Mouse (Mus musculus) cerebellum, adult 2 months (tissue): Measurements from ENCODE around the gene 4930432K21Rik. TPM values are rescaled to one million over a fixed set of nuclear protein-coding genes. Genes with fewer than 3 reads are reported as not detected.

Experiments
- DNase-seq, 2 experiments: peaks; one replicate each; pipeline ENCODE4 v3.0.0; 2021
- H3K27ac ChIP-seq: fragments of 200-500 bp; 2 replicates; pipeline ENCODE4 v1.5.1; 2012; ENCODE audit warnings: low read length, control low read depth, inconsistent platforms; ENCODE audit not compliant: insufficient read depth
- H3K27me3 ChIP-seq: fragments of 200-500 bp; 2 replicates; pipeline ENCODE4 v1.6.1; 2012; ENCODE audit warnings: inconsistent platforms, mild to moderate bottlenecking, low read length, moderate library complexity; ENCODE audit not compliant: control insufficient read depth, insufficient read depth
- H3K4me1 ChIP-seq: fragments of 200-500 bp; 2 replicates; pipeline ENCODE4 v1.6.1; 2011; ENCODE audit warnings: low read length; ENCODE audit not compliant: control insufficient read depth, insufficient read depth
- H3K4me3 ChIP-seq: fragments of 200-500 bp; replicated peaks from 2 replicates; pipeline ENCODE3; 2011; ENCODE audit warnings: mild to moderate bottlenecking, low read depth, low read length, control low read depth; ENCODE audit not compliant: insufficient read depth
- CTCF ChIP-seq: fragments of 200-500 bp; IDR thresholded peaks from 2 replicates; pipeline ENCODE4 v1.5.1; 2011; ENCODE audit warnings: low read depth, mild to moderate bottlenecking, control low read depth, low read length, moderate library complexity, borderline replicate concordance; ENCODE audit not compliant: insufficient read depth
- POLR2A ChIP-seq: fragments of 200-500 bp; IDR thresholded peaks from 2 replicates; pipeline ENCODE4 v1.6.1; 2011; ENCODE audit warnings: low read length, control low read depth, borderline replicate concordance; ENCODE audit not compliant: insufficient read depth
- WGBS: fragments of 180-500 bp; shearing (Covaris S2); methylation state at CpG from one replicate; pipeline ENCODE4 v1.1.7; 2018; 5-methylcytosine and 5-hydroxymethylcytosine counted together
- polyA plus RNA-seq: library from polyadenylated mRNA; depleted of rRNA; stranded (reverse); fragments of >200 nt; gene quantifications from 2 replicates; pipeline ENCODE4 v1.2.3, GENCODE M21; 2012

Gene 4930432K21Rik
- polyA plus RNA-seq, 1 experiment: 2.7 TPM

- H3K27me3 ChIP-seq: no peaks in the 10 kb centered on the region
- no peak for DNase-seq
- WGBS: 95% methylated on average over 6 of the region's 6 CpGs
- TF ChIP-seq CTCF: no peak
- TF ChIP-seq POLR2A: no peak
- H3K27ac ChIP-seq: no peak overlapping the region
- peaks cover 18% of the 10 kb centered on the region for H3K4me1 ChIP-seq
- H3K4me3 ChIP-seq: no peak overlapping the region
These were observed 41.4 kb upstream of the 4930432K21Rik start for GRCm38 (mm10) chr8:84106216-84107040.

GRCm38 (mm10) chr8:84115646-84116045 lies 32.2 kb upstream of the 4930432K21Rik start:
- DNase-seq: no peak
- WGBS: 71% methylated on average over 6 of the region's 6 CpGs
- Histone ChIP-seq H3K27ac (no peak overlapping the region), H3K4me1 (no peaks in the 10 kb centered on the region), H3K4me3 (no peak overlapping the region), H3K27me3 (no peaks in the 10 kb centered on the region)
- no peak for TF ChIP-seq POLR2A
- no peak for TF ChIP-seq CTCF

- WGBS: 88% methylated on average over 3 of the region's 3 CpGs
- no peak overlapping the region for H3K4me3 ChIP-seq
- H3K27me3 ChIP-seq: no peaks in the 10 kb centered on the region
- no peaks in the 10 kb centered on the region for H3K4me1 ChIP-seq
- no peak for TF ChIP-seq CTCF
- no peak for TF ChIP-seq POLR2A
- DNase-seq: no peak
- no peak overlapping the region for H3K27ac ChIP-seq
These were observed 25.7 kb upstream of the 4930432K21Rik start for GRCm38 (mm10) chr8:84122151-84122550.

- no peak for DNase-seq
- Histone ChIP-seq H3K27me3 (no peaks in the 10 kb centered on the region), H3K4me1 (peaks cover 4% of the 10 kb centered on the region; the same call in 1 of the 2 replicates), H3K27ac (no peak within 1 kb of the TSS), H3K4me3 (no peak within 1 kb of the TSS)
- TF ChIP-seq CTCF (no peak), POLR2A (no peak)
- 67% methylated on average over 9 of the region's 9 CpGs for WGBS
These were observed 22.2 kb upstream of the 4930432K21Rik start, which contains the start of gene Podnl1 for GRCm38 (mm10) chr8:84125656-84126055. TSS of gene Podnl1 (plus strand) at chr8:84125989.

- DNase-seq: no peak
- no peaks in the 10 kb centered on the region for H3K27me3 ChIP-seq
- H3K27ac ChIP-seq: no peak overlapping the region
- 96% methylated on average over 2 of the region's 2 CpGs for WGBS
- H3K4me1 ChIP-seq: peaks cover 11% of the 10 kb centered on the region
- no peak overlapping the region for H3K4me3 ChIP-seq
- TF ChIP-seq CTCF (no peak), POLR2A (no peak)
These were observed 21.1 kb upstream of the 4930432K21Rik start for GRCm38 (mm10) chr8:84126742-84127141.

GRCm38 (mm10) chr8:84127202-84127901 lies 20.5 kb upstream of the 4930432K21Rik start:
- WGBS: 83% methylated on average over 17 of the region's 17 CpGs
- H3K4me1 ChIP-seq: peaks cover 11% of the 10 kb centered on the region
- H3K27me3 ChIP-seq: no peaks in the 10 kb centered on the region
- H3K4me3 ChIP-seq: no peak overlapping the region
- DNase-seq: no peak
- TF ChIP-seq CTCF: no peak
- no peak for TF ChIP-seq POLR2A
- no peak overlapping the region for H3K27ac ChIP-seq

- DNase-seq: no peak
- TF ChIP-seq POLR2A: no peak
- TF ChIP-seq CTCF: no peak
- H3K27me3 ChIP-seq: no peaks in the 10 kb centered on the region
- WGBS: 68% methylated on average over 8 of the region's 8 CpGs
- H3K4me3 ChIP-seq: no peak overlapping the region
- H3K27ac ChIP-seq: no peak overlapping the region
- peaks cover 11% of the 10 kb centered on the region for H3K4me1 ChIP-seq
These were observed 19.5 kb upstream of the 4930432K21Rik start for GRCm38 (mm10) chr8:84128277-84128676.

- DNase-seq: peak; percentile 82 to 84
- Histone ChIP-seq H3K4me1 (peaks cover 11% of the 10 kb centered on the region), H3K27ac (peak overlapping the region; percentile 1), H3K27me3 (no peaks in the 10 kb centered on the region), H3K4me3 (no peak overlapping the region)
- peak; percentile 28; the same call in 1 of the 2 replicates for TF ChIP-seq POLR2A
- no peak for TF ChIP-seq CTCF
- whole genome bisulfite sequencing: 7% methylated on average over 30 of the region's 30 CpGs
These were observed 17.0 kb upstream of the 4930432K21Rik start for GRCm38 (mm10) chr8:84130806-84131205.
